Mouse (Mus musculus): ENCODE data around the gene Lrrc19.
"Not testable (repeated sequence)": the region's sequence is repeated elsewhere in the genome, so short reads cannot be mapped to it uniquely, and the experiment has no call there.

GRCm38 (mm10) chr4:94650426-94651175 lies 657 bp upstream of the Lrrc19 start:
- TF ChIP-seq CTCF (IDR thresholded peaks at IDR 0.05; ENCODE audit: extremely low read depth, insufficient read depth, insufficient read length, insufficient replicate concordance); POLR2A (IDR thresholded peaks at IDR 0.05; ENCODE audit: low read depth, low read length): not testable (repeated sequence)

All from spleen, adult 2 months (tissue).